Mouse (Mus musculus): ENCODE data around the gene Gm10153. TPM values are rescaled to one million over a fixed set of nuclear protein-coding genes. Genes with fewer than 3 reads are reported as not detected.

Gene Gm10153
- not detected in 2 replicates for polyA plus RNA-seq (2012; rRNA removed; ENCODE audit: low replicate concordance)

GRCm38 (mm10) chr7:142190289-142190688 is at the start of gene Gm10153:
Gene Gm10153, minus strand, starts transcription at chr7:142190389.

GRCm38 (mm10) chr7:142229871-142230270 is 39.7 kb upstream of the Gm10153 start, which contains the start of gene Krtap5-5:
Gene Krtap5-5, minus strand, starts transcription at chr7:142229971.

GRCm38 (mm10) chr7:142211559-142211958 is 21.4 kb upstream of the Gm10153 start, which contains the start of gene Gm7579:
Gene Gm7579, plus strand, starts transcription at chr7:142211859.

GRCm38 (mm10) chr7:142201064-142201463 is 10.9 kb upstream of the Gm10153 start, which contains the start of gene Krtap5-3:
Gene Krtap5-3, plus strand, starts transcription at chr7:142201364.

GRCm38 (mm10) chr7:142175905-142176304 is 14.3 kb downstream of the Gm10153 start, which contains the start of gene Krtap5-2:
Gene Krtap5-2, minus strand, starts transcription at chr7:142176005.

GRCm38 (mm10) chr7:142165639-142166038 is 24.6 kb downstream of the Gm10153 start, which contains the start of gene Gm4553:
Gene Gm4553, minus strand, starts transcription at chr7:142165739.

GRCm38 (mm10) chr7:142157013-142157412 is 33.2 kb downstream of the Gm10153 start, which contains the start of gene Gm29735:
Gene Gm29735, minus strand, starts transcription at chr7:142157113.

GRCm38 (mm10) chr7:142144507-142144906 is 45.7 kb downstream of the Gm10153 start, which contains the start of gene Gm45337:
Gene Gm45337, minus strand, starts transcription at chr7:142144607.

Other genes starting within 250 kb of the Gm10153 start
- 0.20 and 0.39 TPM in 2 replicates for gene Brsk2, start 240.6 kb downstream of the Gm10153 start, polyA plus RNA-seq (2012; rRNA removed; ENCODE audit: low replicate concordance)
- 58.9 and 65.2 TPM in 2 replicates for gene Mob2, start 129.3 kb downstream of the Gm10153 start, polyA plus RNA-seq (2012; rRNA removed; ENCODE audit: low replicate concordance)
- gene Dusp8, start 94.5 kb downstream of the Gm10153 start, polyA plus RNA-seq (2012; rRNA removed; ENCODE audit: low replicate concordance), result 7.4 and 12.9 TPM in 2 replicates
- gene Gm45618, start 69.7 kb downstream of the Gm10153 start, polyA plus RNA-seq (2012; rRNA removed; ENCODE audit: low replicate concordance), result not detected in 2 replicates
- not detected in 2 replicates for gene Gm39115, start 54.4 kb downstream of the Gm10153 start, polyA plus RNA-seq (2012; rRNA removed; ENCODE audit: low replicate concordance)
- gene Gm45337, start 45.8 kb downstream of the Gm10153 start, polyA plus RNA-seq (2012; rRNA removed; ENCODE audit: low replicate concordance), result not detected in 2 replicates
- not detected in 2 replicates for gene Gm29735, start 33.3 kb downstream of the Gm10153 start, polyA plus RNA-seq (2012; rRNA removed; ENCODE audit: low replicate concordance)
- gene Gm4553, start 24.6 kb downstream of the Gm10153 start, polyA plus RNA-seq (2012; rRNA removed; ENCODE audit: low replicate concordance), result not detected in 2 replicates
- not detected in 2 replicates for gene Krtap5-2, start 14.4 kb downstream of the Gm10153 start, polyA plus RNA-seq (2012; rRNA removed; ENCODE audit: low replicate concordance)
- gene Krtap5-3, start 11.0 kb upstream of the Gm10153 start, polyA plus RNA-seq (2012; rRNA removed; ENCODE audit: low replicate concordance), result not detected in 2 replicates
- gene Gm7579, start 21.5 kb upstream of the Gm10153 start, polyA plus RNA-seq (2012; rRNA removed; ENCODE audit: low replicate concordance), result not detected in 2 replicates
- not detected in 2 replicates for gene Krtap5-5, start 39.6 kb upstream of the Gm10153 start, polyA plus RNA-seq (2012; rRNA removed; ENCODE audit: low replicate concordance)
- gene Gm40460, start 50.7 kb upstream of the Gm10153 start, polyA plus RNA-seq (2012; rRNA removed; ENCODE audit: low replicate concordance), result not detected in 2 replicates
- gene Gm2431, start 68.0 kb upstream of the Gm10153 start, polyA plus RNA-seq (2012; rRNA removed; ENCODE audit: low replicate concordance), result not detected in 2 replicates
- not detected in 2 replicates for gene Gm4559, start 84.0 kb upstream of the Gm10153 start, polyA plus RNA-seq (2012; rRNA removed; ENCODE audit: low replicate concordance)
- not detected in 2 replicates for gene Krtap5-1, start 106.7 kb upstream of the Gm10153 start, polyA plus RNA-seq (2012; rRNA removed; ENCODE audit: low replicate concordance)
- gene Krtap5-4, start 113.2 kb upstream of the Gm10153 start, polyA plus RNA-seq (2012; rRNA removed; ENCODE audit: low replicate concordance), result not detected in 2 replicates
- gene Ifitm10, start 183.4 kb upstream of the Gm10153 start, polyA plus RNA-seq (2012; rRNA removed; ENCODE audit: low replicate concordance), result 3.4 and 6.1 TPM in 2 replicates
- 1.5 and 1.8 TPM in 2 replicates for gene Gm49369, start 192.3 kb upstream of the Gm10153 start, polyA plus RNA-seq (2012; rRNA removed; ENCODE audit: low replicate concordance)
- 2,649 and 4,302 TPM in 2 replicates for gene Ctsd, start 197.6 kb upstream of the Gm10153 start, polyA plus RNA-seq (2012; rRNA removed; ENCODE audit: low replicate concordance)
- 11.9 TPM in 1 of 2 replicates, not detected in the other for gene Syt8, start 244.5 kb upstream of the Gm10153 start, polyA plus RNA-seq (2012; rRNA removed; ENCODE audit: low replicate concordance)